Mouse (Mus musculus): ENCODE measurements around the gene Siah1a. TPM values are rescaled to one million over a fixed set of nuclear protein-coding genes. Genes with fewer than 3 reads are reported as not detected.

Siah1a gene
- polyA plus RNA-seq, 1 experiment: 36.0 TPM

GRCm38 (mm10) chr8:86692107-86692506 lies 53.6 kb downstream of the Siah1a start:
- H3K4me1 ChIP-seq (ENCODE audit: control insufficient read depth, insufficient read depth, low read length): no peaks in the 10 kb centered on the region
- H3K4me3 ChIP-seq (replicated peaks; ENCODE audit: insufficient read depth, low read depth, low read length): no peak overlapping the region
- no peak overlapping the region for H3K27ac ChIP-seq (ENCODE audit: insufficient read depth, low read length)
- DNase-seq: no peak
- WGBS: 84% methylated on average over 1 of the region's 1 CpGs
- no peaks in the 10 kb centered on the region for H3K27me3 ChIP-seq (ENCODE audit: control insufficient read depth, insufficient read depth, low read length)
- TF ChIP-seq POLR2A (IDR thresholded peaks at IDR 0.05; ENCODE audit: borderline replicate concordance, insufficient read depth, low read length) (no peak), CTCF (IDR thresholded peaks at IDR 0.05; ENCODE audit: borderline replicate concordance, insufficient read depth, low read depth, low read length) (no peak)

GRCm38 (mm10) chr8:86686629-86687028 lies 59.1 kb downstream of the Siah1a start:
- 82% methylated on average over 3 of the region's 3 CpGs for WGBS
- DNase-seq: no peak
- Histone ChIP-seq H3K27ac (ENCODE audit: insufficient read depth, low read length) (no peak overlapping the region), H3K4me1 (ENCODE audit: control insufficient read depth, insufficient read depth, low read length) (no peaks in the 10 kb centered on the region), H3K4me3 (replicated peaks; ENCODE audit: insufficient read depth, low read depth, low read length) (no peak overlapping the region), H3K27me3 (ENCODE audit: control insufficient read depth, insufficient read depth, low read length) (no peaks in the 10 kb centered on the region)
- no peak for TF ChIP-seq POLR2A (IDR thresholded peaks at IDR 0.05; ENCODE audit: borderline replicate concordance, insufficient read depth, low read length)
- TF ChIP-seq CTCF (IDR thresholded peaks at IDR 0.05; ENCODE audit: borderline replicate concordance, insufficient read depth, low read depth, low read length): no peak

Other genes with a start within 250 kb of the Siah1a start
- gene Abcc12, start 165.2 kb downstream of the Siah1a start, polyA plus RNA-seq (2012; rRNA removed): 7.4 and 7.5 TPM in 2 replicates
- 69.5 and 72.6 TPM in 2 replicates for gene Lonp2, start 121.9 kb downstream of the Siah1a start, polyA plus RNA-seq (2012; rRNA removed)
- 1.8 and 2.1 TPM in 2 replicates for gene Gm10638, start 235 bp downstream of the Siah1a start, polyA plus RNA-seq (2012; rRNA removed)
- gene N4bp1, start 139.3 kb upstream of the Siah1a start, polyA plus RNA-seq (2012; rRNA removed): 20.2 and 20.5 TPM in 2 replicates